Mouse (Mus musculus): Measurements from ENCODE around the gene Fam114a2.

- TF ChIP-seq GATA1 (IDR thresholded peaks at IDR 0.05; ENCODE audit: low read length) (no peak), TAL1 (IDR thresholded peaks at IDR 0.05; ENCODE audit: low read length) (no peak)
Measured at GRCm38 (mm10) chr11:57518751-57519148, 333 bp upstream of the Fam114a2 start.
